Mouse (Mus musculus) skeletal muscle tissue, adult 2 months (tissue): ENCODE results near the gene Mark4.
A peak's percentile ranks its signal among the peaks of the same experiment; 100 is the strongest.

ENCODE experiments used
- DNase-seq: peaks from one replicate; pipeline ENCODE4 v3.0.0-alpha.2; 2012; ENCODE audit warnings: low read depth, low spot score

Gene Mark4

DNA sequence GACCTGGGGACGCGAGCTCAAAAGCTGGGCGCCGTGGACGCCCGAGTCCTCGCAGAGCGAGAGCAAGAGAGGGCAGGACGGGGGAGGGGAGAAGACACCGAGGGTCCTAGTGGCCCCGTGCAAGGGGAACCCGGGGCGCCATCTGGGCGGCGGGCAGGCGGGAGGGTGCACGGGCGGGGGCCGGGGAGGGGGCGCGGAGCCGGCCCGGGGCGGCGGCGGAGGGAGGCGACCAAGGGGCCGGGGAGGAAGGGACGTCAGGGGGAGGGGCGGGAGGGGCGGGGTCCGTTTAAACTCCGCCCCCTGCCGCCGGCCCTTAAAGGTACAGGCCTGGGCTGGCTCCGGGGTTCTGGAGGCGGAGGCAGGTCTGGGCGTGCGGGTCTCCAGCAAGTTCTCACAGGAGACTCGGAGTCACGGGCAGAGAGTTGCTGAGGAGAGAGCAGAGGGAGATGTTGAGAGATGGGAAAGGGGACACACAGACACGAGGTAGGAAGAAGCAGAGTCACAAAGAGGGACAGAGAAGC is at the start of gene Mark4:
TSS of gene Mark4 (minus strand) at position 231 of the 521 bp plus-strand sequence.
- DNase-seq: peak; percentile 64

DNA sequence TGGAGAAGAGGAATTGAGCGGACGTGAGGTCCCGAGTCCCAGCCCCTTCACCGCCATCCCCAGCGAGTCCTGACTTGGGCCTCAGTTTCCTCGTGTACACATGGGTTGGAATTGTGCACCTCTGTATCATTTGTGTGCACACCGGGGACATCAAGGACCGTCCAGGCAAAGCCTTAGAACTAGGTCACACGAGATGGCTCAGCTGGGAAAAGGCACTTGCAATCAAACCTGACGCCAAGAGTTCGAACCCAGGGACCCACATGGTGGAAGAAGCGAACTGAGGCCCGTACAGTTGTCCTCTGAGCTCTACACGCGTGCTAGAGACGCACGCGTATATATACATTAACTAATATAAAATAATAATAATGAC is 49.0 kb upstream of the Mark4 start:
- DNase-seq: no peak

GRCm38 (mm10) chr7:19506969-19507611 is 48.5 kb upstream of the Mark4 start:
- no peak for DNase-seq

- DNase-seq: no peak
Observed at GRCm38 (mm10) chr7:19506326-19506725, 47.7 kb upstream of the Mark4 start.

- DNase-seq: peak; percentile 60
Observed at GRCm38 (mm10) chr7:19503481-19504068, 45.0 kb upstream of the Mark4 start.

- no peak for DNase-seq
Observed at GRCm38 (mm10) chr7:19501658-19502057, 43.0 kb upstream of the Mark4 start.

GRCm38 (mm10) chr7:19500420-19501363 is 42.1 kb upstream of the Mark4 start:
- no peak for DNase-seq

DNA sequence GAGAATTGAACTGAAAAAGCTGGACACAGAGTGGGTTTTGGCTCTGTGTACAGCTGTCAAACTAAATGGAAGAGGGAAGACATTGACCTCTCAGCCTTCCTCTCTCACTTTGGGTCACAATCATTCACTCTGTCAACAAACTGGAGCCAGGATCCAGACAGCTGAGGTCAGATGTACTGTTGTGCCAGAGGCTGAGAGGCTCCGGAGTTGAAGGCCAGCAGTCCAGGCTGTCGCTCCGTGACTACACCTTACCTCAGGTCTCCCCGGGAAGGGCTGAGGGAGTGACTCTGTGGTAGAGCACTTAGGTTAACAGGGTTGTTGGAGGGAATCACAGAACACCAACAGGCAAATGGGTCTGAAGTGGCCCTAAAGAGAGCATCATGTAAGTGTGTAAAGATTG is 39.7 kb upstream of the Mark4 start:
- DNase-seq: no peak

DNA sequence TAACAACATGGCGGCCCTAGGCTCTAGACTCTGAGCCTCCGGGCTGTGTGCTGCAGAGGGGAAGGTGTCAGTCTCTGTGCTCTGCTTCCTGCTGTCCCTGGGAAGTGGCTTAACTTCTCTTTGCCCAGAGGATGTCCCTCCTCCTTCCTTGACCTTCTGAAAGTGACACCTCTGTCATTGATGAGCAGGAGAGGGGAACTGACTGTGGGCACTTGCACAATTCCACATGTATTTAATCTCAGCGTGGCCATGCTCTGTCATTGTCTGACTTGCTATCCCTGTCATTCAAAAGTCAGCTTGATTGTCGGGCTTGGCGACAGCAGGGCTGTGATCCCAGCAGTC is 37.6 kb upstream of the Mark4 start:
- no peak for DNase-seq

GRCm38 (mm10) chr7:19495521-19496213 is 37.0 kb upstream of the Mark4 start:
- DNase-seq: no peak

DNA sequence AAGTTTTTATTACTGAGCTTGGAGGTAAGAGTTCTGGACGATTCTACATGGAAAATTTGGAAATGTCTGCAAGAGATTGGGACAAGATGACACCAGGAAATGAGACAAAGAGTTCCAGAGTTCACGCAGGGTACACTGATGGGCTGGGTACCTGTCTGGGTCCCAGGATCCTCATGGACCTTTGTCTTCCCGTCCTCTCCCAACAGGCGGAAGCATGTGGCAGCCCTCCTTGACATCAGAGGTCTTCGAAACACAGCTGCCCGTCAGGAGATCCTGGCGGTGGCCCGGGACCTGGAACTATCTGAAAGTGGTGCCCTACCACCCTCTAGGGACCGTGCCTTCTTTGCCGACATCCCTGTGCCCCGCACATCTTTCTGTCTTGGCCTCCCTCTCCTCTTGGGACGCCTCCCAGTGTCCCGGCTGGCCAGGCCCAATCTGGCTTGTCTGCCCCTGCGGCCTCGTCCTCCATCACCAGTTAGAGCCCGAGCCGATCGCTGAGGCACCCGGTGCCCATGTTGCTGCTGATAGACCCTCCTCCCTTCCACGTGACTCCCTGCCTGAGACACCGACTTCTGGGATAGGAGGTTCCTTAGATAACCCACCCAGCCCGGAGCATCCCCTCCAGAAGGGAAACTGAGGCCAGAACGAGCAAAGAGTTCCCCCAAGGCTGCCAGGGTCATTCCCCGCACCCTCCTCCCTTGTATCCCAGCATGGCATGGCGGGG is 36.3 kb upstream of the Mark4 start:
- DNase-seq: no peak

DNA sequence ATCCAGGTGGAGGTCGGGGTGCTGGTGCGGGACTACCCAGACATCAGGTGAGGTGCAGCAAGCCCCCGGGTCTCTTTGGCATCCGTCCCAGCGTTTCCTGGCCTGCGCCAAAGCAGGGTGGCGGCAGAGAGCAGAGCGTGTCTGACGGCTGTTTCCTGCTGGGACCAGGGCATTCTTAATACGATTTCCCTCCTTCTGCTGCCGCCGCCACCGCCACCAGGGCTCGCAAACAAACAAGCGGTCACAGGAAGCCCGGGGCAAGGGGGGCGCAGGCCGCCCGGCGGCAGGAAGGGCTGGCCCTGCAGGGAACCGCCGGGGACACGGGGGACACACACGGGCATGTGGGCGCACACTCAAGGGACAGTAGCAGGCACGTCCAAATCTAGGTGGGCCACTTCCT is 33.1 kb upstream of the Mark4 start:
- no peak for DNase-seq

DNA sequence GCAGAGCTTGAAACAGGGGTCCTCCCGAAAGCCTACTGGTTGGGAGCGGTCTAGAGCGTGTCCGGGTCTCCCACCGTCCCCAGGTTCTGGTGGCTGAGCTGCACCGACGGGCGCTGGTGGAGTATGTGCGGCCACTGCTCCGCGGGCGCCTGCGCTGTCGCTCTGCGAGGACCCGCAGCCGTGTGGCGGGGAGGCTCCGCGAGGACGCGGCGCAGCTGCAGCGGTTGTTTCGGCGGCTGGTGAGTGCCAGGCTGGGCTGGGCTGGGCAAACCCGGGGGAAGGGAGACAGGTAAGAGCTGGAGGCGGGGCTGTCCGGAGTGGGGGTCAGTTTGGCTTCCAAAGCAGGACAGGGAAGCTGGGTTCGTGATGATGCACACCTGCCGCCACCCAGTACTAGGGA is 30.9 kb upstream of the Mark4 start:
- DNase-seq: no peak

- no peak for DNase-seq
Observed at GRCm38 (mm10) chr7:19486549-19486948, 27.9 kb upstream of the Mark4 start.

- no peak for DNase-seq
Observed at GRCm38 (mm10) chr7:19485488-19485887, 26.9 kb upstream of the Mark4 start.

DNA sequence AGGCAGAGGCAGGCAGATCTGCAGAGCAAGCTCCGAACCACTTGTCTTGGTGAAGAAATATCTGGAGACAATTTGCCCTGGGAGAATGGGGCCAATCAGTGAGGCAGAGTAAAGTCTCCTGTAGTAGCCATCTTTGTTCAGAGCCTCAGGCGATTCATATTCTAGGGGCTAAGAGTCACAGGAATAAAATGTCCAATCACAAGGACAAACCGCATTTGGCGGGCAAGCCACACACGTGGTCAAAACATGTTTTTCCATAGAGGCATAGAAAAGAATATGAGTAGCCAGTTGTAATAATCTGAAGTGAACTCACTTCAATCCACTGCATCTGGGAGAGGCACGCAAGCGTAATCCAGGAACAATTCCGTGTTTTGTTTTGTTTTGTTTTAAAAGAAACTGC is 24.7 kb upstream of the Mark4 start:
- DNase-seq: no peak

DNA sequence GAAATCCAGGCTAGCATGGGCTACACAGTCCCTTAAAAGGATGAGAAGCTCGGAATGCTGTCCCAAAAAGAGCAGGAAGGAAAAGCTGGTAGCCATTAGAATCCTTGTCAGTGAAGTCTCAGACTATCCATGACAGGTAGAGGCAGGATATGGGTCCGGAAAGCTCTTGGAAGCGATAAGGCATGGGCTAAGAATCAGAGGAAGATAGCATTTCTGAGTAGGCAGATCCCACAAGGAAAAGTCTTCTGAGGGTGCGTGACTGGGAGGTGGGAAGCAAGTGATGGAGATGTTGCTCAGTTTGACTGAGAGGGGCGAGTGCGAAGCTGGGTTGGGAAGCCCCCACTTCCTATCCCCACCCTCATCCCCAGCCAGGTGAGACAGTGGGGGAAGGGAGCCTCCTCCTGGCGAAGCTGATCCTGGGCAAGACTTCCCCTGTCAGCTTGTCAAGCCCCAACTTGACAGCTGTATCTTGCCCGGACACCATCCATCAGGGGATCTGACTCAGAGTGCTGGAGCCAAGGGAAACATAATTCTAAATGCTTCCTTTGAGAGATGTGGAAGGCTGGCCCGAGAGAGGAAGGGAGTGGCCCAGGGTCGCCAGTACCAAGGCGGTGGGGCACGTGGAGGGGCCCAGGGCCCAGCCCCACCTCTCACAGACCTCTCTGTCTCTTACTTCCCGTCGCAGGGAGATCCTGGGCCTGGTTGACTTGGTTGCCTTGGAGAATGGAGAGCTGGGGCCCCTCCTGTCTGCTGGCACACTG is 19.2 kb upstream of the Mark4 start:
- DNase-seq: no peak

DNA sequence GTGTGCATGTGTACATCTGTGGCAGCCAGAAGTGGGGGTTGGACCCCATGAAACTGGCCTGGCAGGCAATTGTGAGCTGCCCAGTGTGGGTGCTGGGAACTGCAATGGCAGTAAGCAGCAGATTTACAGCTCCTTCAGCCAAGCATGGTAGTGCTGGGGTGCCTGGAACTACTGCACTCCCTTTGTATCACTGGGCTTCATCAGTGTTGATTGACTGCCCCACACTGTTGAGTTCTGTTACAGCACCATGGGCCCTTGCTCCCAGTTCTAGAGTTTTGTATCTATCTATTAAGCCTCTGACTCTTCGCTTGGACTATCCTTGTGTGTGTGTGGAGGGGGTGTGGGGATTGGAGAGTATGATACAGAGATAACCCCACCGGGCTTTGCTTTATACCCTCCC is 18.5 kb upstream of the Mark4 start:
- DNase-seq: no peak

DNA sequence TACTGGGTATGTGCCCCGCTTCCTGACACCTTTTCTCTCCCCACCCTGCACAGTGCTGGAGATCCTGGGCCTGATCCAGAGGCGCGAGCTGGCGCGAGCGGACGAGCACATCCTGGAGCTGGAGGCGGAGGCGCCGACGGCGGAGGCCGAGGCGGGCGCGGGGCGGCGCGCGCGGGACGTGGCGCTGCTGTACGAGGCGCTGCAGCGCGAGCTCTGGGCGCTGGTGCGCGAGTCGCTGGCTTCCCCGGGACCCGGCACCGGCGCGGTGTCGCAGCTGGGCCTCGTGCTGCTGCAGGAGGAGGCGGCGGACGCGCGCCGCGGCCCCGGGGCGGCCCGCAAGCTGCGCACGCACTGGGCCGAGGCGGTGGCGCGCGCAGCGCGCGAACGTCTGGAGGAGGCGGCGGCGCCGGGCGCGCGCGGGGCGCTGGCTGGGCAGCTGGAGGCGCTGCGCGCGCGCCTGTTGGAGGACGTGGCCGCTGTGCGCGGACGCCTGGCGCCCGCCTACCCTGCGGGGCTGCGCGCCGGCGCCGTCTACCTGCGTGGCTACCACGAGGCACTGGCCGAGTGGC is 15.3 kb upstream of the Mark4 start:
- peak; percentile 47 for DNase-seq

GRCm38 (mm10) chr7:19472403-19472802 is 13.8 kb upstream of the Mark4 start:
- DNase-seq: no peak
